Mouse (Mus musculus): ENCODE results near the gene Inhbe. TPM values are rescaled to one million over a fixed set of nuclear protein-coding genes. Genes with fewer than 3 reads are reported as not detected.
A peak's percentile ranks its signal among the peaks of the same experiment; 100 is the strongest.
"Not testable (repeated sequence)": the region's sequence is repeated elsewhere in the genome, so short reads cannot be mapped to it uniquely, and the experiment has no call there.

The Inhbe gene
- polyA plus RNA-seq, 1 experiment from 2014 or later, result 0.06 TPM

- not testable (repeated sequence) for H3K27ac ChIP-seq; ATAC-seq (replicated peaks); H3K4me3 ChIP-seq; H3K9ac ChIP-seq; H3K4me2 ChIP-seq; H3K36me3 ChIP-seq (replicated peaks); H3K27me3 ChIP-seq (replicated peaks); H3K9me3 ChIP-seq
- WGBS, result 84% methylated on average over 5 of the region's 5 CpGs
- peaks cover 20% of the 10 kb centered on the region for H3K4me1 ChIP-seq
Measured at GRCm38 (mm10) chr10:127313516-127313915, 40.7 kb downstream of the Inhbe start.

DNA sequence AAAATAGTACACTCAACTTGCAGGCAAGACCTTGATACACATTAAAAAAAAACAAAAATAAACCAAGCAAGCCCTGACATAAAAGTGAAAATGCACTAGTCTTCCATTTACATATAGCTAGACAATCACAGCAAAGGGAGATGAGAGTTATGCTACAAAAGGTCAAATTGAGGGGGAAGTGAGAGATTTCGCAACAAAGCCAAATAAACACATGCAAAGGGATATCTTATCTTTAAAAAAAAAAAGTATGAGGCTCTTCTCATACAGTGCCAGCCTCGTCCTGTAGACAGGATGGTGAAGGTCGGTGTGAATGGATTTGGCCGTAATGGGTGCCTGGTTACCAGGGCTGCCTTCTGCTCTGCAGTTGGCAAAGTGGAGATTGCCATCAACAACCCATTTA lies 41.4 kb downstream of the Inhbe start:
- no peak for ATAC-seq (replicated peaks)

DNA sequence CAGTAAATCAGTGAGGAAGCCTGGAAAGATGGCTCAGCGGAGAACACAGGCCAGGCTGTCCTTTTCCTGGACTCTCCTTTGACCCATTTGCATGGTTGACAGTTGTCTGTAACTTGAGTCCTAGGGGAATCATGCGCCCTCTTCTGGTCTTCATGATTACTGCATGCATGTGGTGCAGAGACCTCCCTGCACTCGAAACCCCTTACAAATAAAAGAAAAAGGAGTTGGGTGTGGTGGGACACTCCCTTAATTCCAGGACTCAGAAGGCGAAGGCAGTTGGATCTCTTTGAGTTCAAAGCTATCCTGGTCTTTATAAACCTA lies 41.9 kb downstream of the Inhbe start:
- Histone ChIP-seq H3K27me3 (replicated peaks) (no peaks in the 10 kb centered on the region), H3K4me1 (peaks cover 20% of the 10 kb centered on the region), H3K27ac (peak overlapping the region; percentile 85), H3K9me3 (no peaks in the 10 kb centered on the region), H3K36me3 (replicated peaks) (peaks cover 16% of the 10 kb centered on the region), H3K4me2 (peak overlapping the region; percentile 88), H3K4me3 (peak overlapping the region; percentile 73), H3K9ac (peak overlapping the region; percentile 87)
- peak; percentile 53 for ATAC-seq (replicated peaks)
- WGBS, result under 1% methylated on average over 4 of the region's 4 CpGs

More for the DNA sequence above, 41.4 kb downstream of the Inhbe start:
- Histone ChIP-seq H3K4me2 (no peak overlapping the region), H3K9ac (no peak overlapping the region), H3K36me3 (replicated peaks) (peaks cover 11% of the 10 kb centered on the region; the same call in 1 of the 2 replicates), H3K4me1 (peaks cover 20% of the 10 kb centered on the region), H3K9me3 (no peaks in the 10 kb centered on the region), H3K27me3 (replicated peaks) (no peaks in the 10 kb centered on the region), H3K27ac (no peak overlapping the region), H3K4me3 (no peak overlapping the region)
- WGBS, result 75% methylated on average over 4 of the region's 4 CpGs

DNA sequence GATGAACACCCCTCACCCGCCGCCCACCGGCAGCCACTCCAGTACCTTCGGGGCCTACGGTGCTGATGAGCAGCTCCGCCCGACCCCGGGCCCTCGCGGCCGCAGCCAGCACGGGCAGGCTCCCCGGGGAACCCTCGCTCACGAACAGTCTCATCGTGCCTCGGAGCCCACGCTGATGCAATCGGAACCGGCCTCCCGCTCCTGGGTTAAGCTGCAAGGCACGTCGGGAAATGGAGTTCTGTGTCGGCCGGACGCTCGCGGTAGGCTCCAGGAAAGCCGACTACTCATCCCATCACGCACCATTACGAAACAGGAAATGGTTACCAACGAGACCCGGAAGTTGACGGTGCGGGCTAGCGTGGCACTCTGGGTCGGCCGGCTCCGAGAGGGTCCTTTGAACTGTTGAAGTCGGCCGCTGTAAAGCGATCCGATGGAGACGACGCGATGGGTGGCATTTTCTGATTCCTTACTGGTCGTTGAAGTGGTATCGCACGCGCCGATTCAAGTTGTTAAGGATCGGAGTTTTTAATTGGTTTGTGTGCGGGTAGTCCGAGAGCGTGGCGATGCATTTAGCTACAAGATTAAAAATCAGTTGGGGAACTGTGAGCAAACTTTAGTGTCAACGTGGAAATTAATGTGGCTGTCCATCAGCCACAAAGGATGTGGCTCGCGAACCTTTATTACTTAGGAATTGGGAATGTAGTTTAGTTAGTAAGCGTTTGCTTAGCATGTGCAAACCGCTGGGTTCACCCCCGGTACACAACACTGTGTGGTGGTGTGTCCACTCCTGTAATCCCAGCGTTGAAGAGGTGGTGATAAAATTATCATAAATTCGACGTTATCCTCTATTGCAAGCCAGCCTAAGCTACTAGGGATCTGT lies 42.5 kb downstream of the Inhbe start, which contains the start of gene Mars:
Gene Mars, minus strand, starts transcription at position 311 of the 880 bp plus-strand sequence.
- peak within 1 kb of the TSS; percentile 85 for H3K27ac ChIP-seq
- H3K9me3 ChIP-seq, result no peaks in the 10 kb centered on the region
- under 1% methylated on average over 65 of the region's 65 CpGs for WGBS
- H3K4me3 ChIP-seq, result peak within 1 kb of the TSS; percentile 73
- peak within 1 kb of the TSS; percentile 87 for H3K9ac ChIP-seq
- H3K27me3 ChIP-seq (replicated peaks), result no peaks in the 10 kb centered on the region
- peak; percentile 97 for ATAC-seq (replicated peaks)
- H3K36me3 ChIP-seq (replicated peaks), result peaks cover 18% of the 10 kb centered on the region
- H3K4me1 ChIP-seq, result peaks cover 20% of the 10 kb centered on the region
- peak within 1 kb of the TSS; percentile 88 for H3K4me2 ChIP-seq

GRCm38 (mm10) chr10:127310523-127311475 lies 43.4 kb downstream of the Inhbe start:
- ATAC-seq (replicated peaks), result peak; percentile 59
- Histone ChIP-seq H3K27me3 (replicated peaks) (no peaks in the 10 kb centered on the region), H3K9me3 (no peaks in the 10 kb centered on the region), H3K27ac (peak overlapping the region; percentile 85), H3K4me3 (peak overlapping the region; percentile 73), H3K4me1 (peaks cover 20% of the 10 kb centered on the region), H3K36me3 (replicated peaks) (peaks cover 27% of the 10 kb centered on the region), H3K4me2 (peak overlapping the region; percentile 88), H3K9ac (peak overlapping the region; percentile 87)
- 38% methylated on average over 23 of the region's 23 CpGs for WGBS

- H3K9me3 ChIP-seq; H3K9ac ChIP-seq; H3K27ac ChIP-seq; H3K4me2 ChIP-seq; H3K27me3 ChIP-seq (replicated peaks); H3K4me3 ChIP-seq; ATAC-seq (replicated peaks): not testable (repeated sequence)
- 87% methylated on average over 3 of the region's 3 CpGs for WGBS
- H3K36me3 ChIP-seq (replicated peaks), result peaks cover 43% of the 10 kb centered on the region
- H3K4me1 ChIP-seq, result peaks cover 20% of the 10 kb centered on the region
Measured at GRCm38 (mm10) chr10:127309167-127309566, 45.0 kb downstream of the Inhbe start.

GRCm38 (mm10) chr10:127303136-127303535 lies 51.1 kb downstream of the Inhbe start:
- H3K36me3 ChIP-seq (replicated peaks), result peaks cover 75% of the 10 kb centered on the region
- no peaks in the 10 kb centered on the region for H3K4me1 ChIP-seq
- H3K9me3 ChIP-seq, result no peaks in the 10 kb centered on the region
- no peak overlapping the region for H3K4me2 ChIP-seq
- 96% methylated on average over 11 of the region's 11 CpGs for WGBS
- H3K9ac ChIP-seq, result no peak overlapping the region
- H3K27me3 ChIP-seq (replicated peaks), result no peaks in the 10 kb centered on the region
- ATAC-seq (replicated peaks), result no peak
- no peak overlapping the region for H3K27ac ChIP-seq
- H3K4me3 ChIP-seq, result no peak overlapping the region

DNA sequence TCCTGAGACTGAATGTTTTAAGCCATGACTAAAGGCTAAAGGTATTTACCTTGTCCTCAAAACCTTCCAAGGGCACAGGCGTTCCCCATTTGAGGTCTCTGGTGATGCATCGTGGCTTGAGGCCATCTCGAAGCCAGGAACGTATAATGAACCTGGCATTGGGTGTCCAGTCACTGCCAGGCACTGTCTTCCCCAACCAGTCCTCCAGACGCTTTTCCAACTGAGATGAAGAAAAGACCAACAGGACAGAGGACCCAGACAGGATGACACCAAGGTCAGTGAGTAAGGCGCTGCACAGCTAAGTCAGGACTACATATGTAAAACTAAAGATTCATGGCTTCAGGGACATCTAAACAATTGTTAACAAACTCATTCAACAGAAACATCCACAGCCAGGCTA lies 53.9 kb downstream of the Inhbe start:
- H3K27ac ChIP-seq, result no peak overlapping the region
- H3K4me1 ChIP-seq, result no peaks in the 10 kb centered on the region
- H3K4me2 ChIP-seq, result no peak overlapping the region
- no peak overlapping the region for H3K9ac ChIP-seq
- no peaks in the 10 kb centered on the region for H3K27me3 ChIP-seq (replicated peaks)
- no peaks in the 10 kb centered on the region for H3K9me3 ChIP-seq
- 95% methylated on average over 6 of the region's 6 CpGs for WGBS
- ATAC-seq (replicated peaks), result no peak
- no peak overlapping the region for H3K4me3 ChIP-seq
- peaks cover 77% of the 10 kb centered on the region for H3K36me3 ChIP-seq (replicated peaks)

Other genes starting within 250 kb of the Inhbe start
- 130 and 135 TPM in 2 replicates for gene Os9, start 233.3 kb downstream of the Inhbe start, polyA plus RNA-seq (2015; fragmentation: Nextera tagmentation; extraction: Ambion mirVana)
- gene B4galnt1, start 189.2 kb downstream of the Inhbe start, polyA plus RNA-seq (2015; fragmentation: Nextera tagmentation; extraction: Ambion mirVana), result 62.2 and 62.3 TPM in 2 replicates
- 0.94 and 0.98 TPM in 2 replicates for gene Slc26a10, start 173.8 kb downstream of the Inhbe start, polyA plus RNA-seq (2015; fragmentation: Nextera tagmentation; extraction: Ambion mirVana)
- 20.6 and 21.9 TPM in 2 replicates for gene Arhgef25, start 164.3 kb downstream of the Inhbe start, polyA plus RNA-seq (2015; fragmentation: Nextera tagmentation; extraction: Ambion mirVana)
- gene Dtx3, start 158.7 kb downstream of the Inhbe start, polyA plus RNA-seq (2015; fragmentation: Nextera tagmentation; extraction: Ambion mirVana), result 288 and 297 TPM in 2 replicates
- gene Pip4k2c, start 142.8 kb downstream of the Inhbe start, polyA plus RNA-seq (2015; fragmentation: Nextera tagmentation; extraction: Ambion mirVana), result 17.9 and 18.7 TPM in 2 replicates
- gene Kif5a, start 91.1 kb downstream of the Inhbe start, polyA plus RNA-seq (2015; fragmentation: Nextera tagmentation; extraction: Ambion mirVana), result 99.0 and 103 TPM in 2 replicates
- gene Dctn2, start 88.0 kb downstream of the Inhbe start, polyA plus RNA-seq (2015; fragmentation: Nextera tagmentation; extraction: Ambion mirVana), result 355 and 362 TPM in 2 replicates
- 16.2 and 18.8 TPM in 2 replicates for gene Mbd6, start 65.4 kb downstream of the Inhbe start, polyA plus RNA-seq (2015; fragmentation: Nextera tagmentation; extraction: Ambion mirVana)
- gene Mars, start 42.6 kb downstream of the Inhbe start, polyA plus RNA-seq (2015; fragmentation: Nextera tagmentation; extraction: Ambion mirVana), result 121 and 123 TPM in 2 replicates
- 0.87 and 0.99 TPM in 2 replicates for gene Arhgap9, start 32.4 kb downstream of the Inhbe start, polyA plus RNA-seq (2015; fragmentation: Nextera tagmentation; extraction: Ambion mirVana)
- 1.1 and 1.5 TPM in 2 replicates for gene Gli1, start 12.4 kb downstream of the Inhbe start, polyA plus RNA-seq (2015; fragmentation: Nextera tagmentation; extraction: Ambion mirVana)
- gene Inhbc, start 16.0 kb upstream of the Inhbe start, polyA plus RNA-seq (2015; fragmentation: Nextera tagmentation; extraction: Ambion mirVana), result not detected in 2 replicates
- 39.7 and 43.6 TPM in 2 replicates for gene R3hdm2, start 25.9 kb upstream of the Inhbe start, polyA plus RNA-seq (2015; fragmentation: Nextera tagmentation; extraction: Ambion mirVana)
- 1.4 and 2.4 TPM in 2 replicates for gene Stac3, start 147.3 kb upstream of the Inhbe start, polyA plus RNA-seq (2015; fragmentation: Nextera tagmentation; extraction: Ambion mirVana)
- 22.1 and 23.1 TPM in 2 replicates for gene Ndufa4l2, start 160.6 kb upstream of the Inhbe start, polyA plus RNA-seq (2015; fragmentation: Nextera tagmentation; extraction: Ambion mirVana)
- 49.4 and 50.7 TPM in 2 replicates for gene Shmt2, start 168.0 kb upstream of the Inhbe start, polyA plus RNA-seq (2015; fragmentation: Nextera tagmentation; extraction: Ambion mirVana)
- 93.7 and 114 TPM in 2 replicates for gene Nxph4, start 180.1 kb upstream of the Inhbe start, polyA plus RNA-seq (2015; fragmentation: Nextera tagmentation; extraction: Ambion mirVana)